Mouse (Mus musculus) heart, postnatal 0 days (tissue): ENCODE data around the gene Paxx. TPM values are rescaled to one million over a fixed set of nuclear protein-coding genes. Genes with fewer than 3 reads are reported as not detected.

ENCODE experiments used
- ATAC-seq: fragments of 200-750 bp; cut with Nextera tagmentation; 2 replicates; pipeline ENCODE4 v1.8.0; 2017; ENCODE audit warnings: low read depth, moderate number of reproducible peaks, moderate library complexity; ENCODE audit not compliant: insufficient read depth
- DNase-seq: peaks from one replicate; pipeline ENCODE4 v3.0.0-alpha.2; 2016; ENCODE audit warnings: low spot score
- H3K27ac ChIP-seq: fragments of 300-500 bp; sonication (generic); 2 replicates; pipeline ENCODE4 v1.5.1; 2014; ENCODE audit warnings: low read depth, mild to moderate bottlenecking
- H3K27me3 ChIP-seq: fragments of 300-500 bp; sonication (generic); 2 replicates; pipeline ENCODE4 v1.6.1; 2014; ENCODE audit warnings: low read length, mixed read lengths; ENCODE audit not compliant: control insufficient read depth, insufficient read depth
- H3K36me3 ChIP-seq: fragments of 300-500 bp; sonication (generic); replicated peaks from 2 replicates; pipeline ENCODE4 v1.6.1; 2014; ENCODE audit warnings: low read length, mixed read lengths; ENCODE audit not compliant: control insufficient read depth, insufficient read depth
- H3K4me1 ChIP-seq: fragments of 300-500 bp; sonication (generic); 2 replicates; pipeline ENCODE4 v1.6.1; 2014; ENCODE audit warnings: antibody characterized with exemption; ENCODE audit not compliant: control insufficient read depth, insufficient read depth
- H3K4me2 ChIP-seq: fragments of 300-500 bp; sonication (generic); 2 replicates; pipeline ENCODE4 v1.6.1; 2014; ENCODE audit warnings: low read depth, mild to moderate bottlenecking, low read length, moderate library complexity
- H3K4me3 ChIP-seq: fragments of 300-500 bp; sonication (generic); 2 replicates; pipeline ENCODE4 v1.5.1; 2014; ENCODE audit warnings: low read depth, low read length
- H3K9ac ChIP-seq: fragments of 300-500 bp; sonication (generic); replicated peaks from 2 replicates; pipeline ENCODE4 v1.6.1; 2014; ENCODE audit warnings: low read depth, low read length, mixed read lengths
- H3K9me3 ChIP-seq: fragments of 300-500 bp; sonication (generic); replicated peaks from 2 replicates; pipeline ENCODE4 v1.6.1; 2016; ENCODE audit warnings: low read length; ENCODE audit not compliant: control insufficient read depth
- CTCF ChIP-seq: IDR thresholded peaks from 2 replicates; pipeline ENCODE4 v1.5.1; 2016; ENCODE audit warnings: antibody characterized with exemption, control low read depth, low read depth
- EP300 ChIP-seq: IDR thresholded peaks from 2 replicates; pipeline ENCODE4 v1.6.1; 2016; ENCODE audit warnings: antibody characterized with exemption, low read depth
- WGBS: fragments of 180-500 bp; shearing (Covaris S2); extraction: QIAGEN DNeasy Blood & Tissue Kit; methylation state at CpG from one replicate; pipeline ENCODE4 v1.1.7; 2014; 5-methylcytosine and 5-hydroxymethylcytosine counted together
- polyA plus RNA-seq: library from polyadenylated mRNA; unstranded; fragments of >200 nt; fragmentation: Nextera tagmentation; extraction: Ambion mirVana; gene quantifications from 2 replicates; pipeline ENCODE4 v1.2.1, GENCODE M21; 2015
- total RNA-seq: library from RNA; depleted of rRNA; stranded (reverse); fragments of >200 nt; gene quantifications from 2 replicates; pipeline ENCODE4 v1.2.3, GENCODE M21; 2014; ENCODE audit warnings: low replicate concordance

The Paxx gene
- total and polyA plus RNA-seq, 2 experiments from 2014 or later, result 45.5 to 71.9 TPM

DNA sequence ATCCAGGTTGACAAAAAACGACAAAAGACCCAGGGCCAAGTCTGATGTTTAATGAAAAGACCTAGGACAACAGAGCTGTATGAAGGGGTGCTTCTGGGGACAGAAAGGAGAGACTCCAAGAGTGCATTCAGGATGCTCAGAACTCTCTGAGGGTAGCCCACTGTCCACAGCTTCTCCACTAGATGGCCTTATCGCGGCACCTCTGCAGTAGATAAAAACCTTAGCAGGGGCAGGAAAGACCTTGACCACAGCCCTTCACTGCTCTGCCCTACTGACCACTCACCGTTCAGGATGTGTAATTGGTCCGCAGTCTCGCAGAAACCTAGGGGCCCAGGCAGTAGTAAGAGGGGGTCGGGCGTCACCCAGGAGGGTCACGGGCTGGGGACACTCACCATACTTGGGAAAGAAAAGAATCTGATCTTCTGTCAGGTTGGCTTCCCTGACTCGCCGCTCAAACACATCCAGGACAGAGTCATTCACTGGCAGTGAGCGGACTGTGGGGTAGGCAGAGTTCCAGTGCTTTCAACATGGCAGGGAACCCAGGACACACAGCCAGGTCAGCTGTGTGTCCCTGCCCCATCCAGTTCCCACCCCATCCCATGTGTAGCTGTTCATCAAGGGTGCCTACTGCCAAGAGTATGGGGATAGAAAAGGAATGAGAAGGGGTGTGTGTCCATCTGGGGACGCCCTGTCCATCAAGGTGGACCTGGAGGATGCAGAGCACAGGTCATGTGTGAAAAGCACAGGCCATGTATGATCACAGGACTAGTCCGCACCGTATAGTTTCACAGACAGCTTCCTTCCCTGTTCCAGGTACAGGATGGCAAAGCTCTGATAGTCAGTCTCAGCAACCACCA lies 38.0 kb upstream of the Paxx start:
- H3K9me3 ChIP-seq, result no peaks in the 10 kb centered on the region
- peaks cover 15% of the 10 kb centered on the region; the same call in 1 of the 2 replicates for H3K36me3 ChIP-seq
- 51% methylated on average over 15 of the region's 15 CpGs for WGBS
- no peak overlapping the region for H3K27ac ChIP-seq
- H3K4me1 ChIP-seq, result peaks cover 15% of the 10 kb centered on the region
- no peak overlapping the region for H3K4me2 ChIP-seq
- H3K9ac ChIP-seq, result no peak overlapping the region
- TF ChIP-seq CTCF, result no peak
- TF ChIP-seq EP300, result no peak
- no peak overlapping the region for H3K4me3 ChIP-seq
- ATAC-seq (no peak), DNase-seq (no peak)
- 0 out of 2 replicates have a peak, but pooled peaks cover 2% of the 10 kb centered on the region for H3K27me3 ChIP-seq

DNA sequence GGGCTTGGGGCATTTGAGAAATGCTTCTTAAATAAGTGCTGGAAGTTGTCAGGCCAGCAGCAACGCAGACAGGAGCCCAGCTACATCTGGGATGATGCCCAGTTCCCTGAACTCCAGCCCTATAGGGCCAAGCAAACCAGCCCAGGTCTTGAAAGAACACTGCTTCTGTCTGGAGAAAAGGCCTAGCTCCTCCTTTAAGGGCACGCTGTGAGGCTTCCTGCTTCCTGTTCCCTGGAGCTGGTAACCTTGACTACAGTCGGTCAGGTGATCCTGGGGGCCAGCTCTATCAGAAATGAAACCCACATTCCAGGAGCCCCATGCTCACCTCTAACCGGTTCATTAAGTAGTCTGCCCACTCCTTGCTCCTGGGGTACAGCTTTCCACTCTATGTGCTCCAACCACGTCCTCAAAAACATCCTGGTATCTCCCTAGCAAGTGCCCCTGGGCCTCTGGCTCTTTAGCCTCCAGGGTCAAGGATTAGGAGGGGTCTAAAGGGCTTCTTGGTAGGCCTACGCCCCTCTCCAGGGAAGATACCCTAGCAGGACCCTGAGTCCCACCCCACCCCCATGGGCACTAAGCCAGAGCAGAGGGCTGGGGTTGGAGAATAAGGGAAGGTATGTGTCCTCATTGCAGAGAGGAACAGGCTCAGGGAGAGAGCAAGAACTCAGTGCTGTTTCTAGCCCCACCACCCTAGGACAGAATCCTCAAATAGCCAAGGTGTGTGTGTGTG lies 37.1 kb upstream of the Paxx start:
- no peak overlapping the region for H3K9ac ChIP-seq
- no peak overlapping the region for H3K4me2 ChIP-seq
- H3K4me1 ChIP-seq, result peaks cover 15% of the 10 kb centered on the region
- no peak overlapping the region for H3K27ac ChIP-seq
- H3K36me3 ChIP-seq, result peaks cover 7% of the 10 kb centered on the region; the same call in 1 of the 2 replicates
- H3K4me3 ChIP-seq, result no peak overlapping the region
- no peak for DNase-seq
- H3K27me3 ChIP-seq, result 0 out of 2 replicates have a peak, but pooled peaks cover 2% of the 10 kb centered on the region
- ATAC-seq, result no peak
- no peaks in the 10 kb centered on the region for H3K9me3 ChIP-seq
- no peak for TF ChIP-seq EP300
- TF ChIP-seq CTCF, result no peak
- WGBS, result 44% methylated on average over 6 of the region's 6 CpGs

DNA sequence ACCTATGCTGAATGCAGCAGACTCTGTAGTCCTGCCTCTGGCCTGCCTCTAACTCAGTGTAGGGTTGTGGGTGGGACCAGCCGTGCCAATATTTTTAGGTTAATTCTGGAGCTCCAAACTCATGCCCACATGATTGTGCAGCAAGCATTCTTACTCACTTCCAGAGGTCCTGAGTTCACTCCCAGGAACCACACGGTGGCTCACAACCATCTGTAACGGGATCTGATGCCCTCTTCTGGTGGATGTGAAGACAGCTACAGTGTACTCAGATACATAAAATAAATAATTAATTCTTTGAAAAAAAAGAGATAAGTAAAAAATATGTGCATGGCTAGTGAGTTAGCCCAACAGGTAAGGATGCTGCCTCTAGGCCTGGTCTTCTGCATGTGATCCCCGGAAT lies 35.6 kb upstream of the Paxx start:
- Histone ChIP-seq H3K4me1 (peaks cover 9% of the 10 kb centered on the region), H3K9me3 (no peaks in the 10 kb centered on the region), H3K27me3 (0 out of 2 replicates have a peak, but pooled peaks cover 2% of the 10 kb centered on the region), H3K4me3 (no peak overlapping the region), H3K4me2 (no peak overlapping the region), H3K36me3 (no peaks in the 10 kb centered on the region), H3K9ac (no peak overlapping the region), H3K27ac (no peak overlapping the region)
- WGBS, result 42% methylated on average over 4 of the region's 4 CpGs
- TF ChIP-seq CTCF (peak; percentile 59), EP300 (no peak)
- ATAC-seq (no peak), DNase-seq (no peak)

DNA sequence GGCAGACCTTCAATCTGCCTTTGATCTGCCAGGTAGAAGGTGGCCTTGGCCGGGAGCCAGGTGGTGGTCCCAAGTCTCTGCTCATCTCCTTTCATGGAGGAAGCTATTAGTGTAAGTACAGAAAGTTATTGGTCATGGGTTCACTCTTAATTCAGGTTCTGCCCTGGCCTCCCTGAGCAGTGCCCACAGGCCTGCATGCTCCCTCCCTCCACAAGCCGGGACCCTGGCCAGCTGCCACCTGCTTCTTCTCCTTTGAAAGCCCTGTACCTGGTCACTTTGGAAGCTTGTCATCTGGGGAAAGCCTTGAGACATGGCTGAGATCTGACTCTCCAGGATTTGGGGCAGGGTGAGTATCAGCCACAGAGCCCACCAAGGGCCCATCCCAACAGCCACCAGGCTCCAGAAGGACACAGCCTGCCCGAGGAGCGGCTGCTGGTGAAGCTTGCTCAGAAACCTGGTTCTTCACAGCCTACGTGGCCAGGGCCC lies 32.6 kb upstream of the Paxx start, which contains the start of gene Lcn12:
Gene Lcn12 (minus strand): TSS at position 436 of the 486 bp plus-strand sequence.
- no peak for DNase-seq
- H3K9ac ChIP-seq, result no peak within 1 kb of the TSS
- no peak within 1 kb of the TSS for H3K4me3 ChIP-seq
- ATAC-seq, result no peak
- H3K9me3 ChIP-seq, result no peaks in the 10 kb centered on the region
- no peaks in the 10 kb centered on the region for H3K4me1 ChIP-seq
- no peaks in the 10 kb centered on the region for H3K36me3 ChIP-seq
- H3K27me3 ChIP-seq, result 0 out of 2 replicates have a peak, but pooled peaks cover 2% of the 10 kb centered on the region
- TF ChIP-seq CTCF, result no peak
- TF ChIP-seq EP300, result no peak
- 69% methylated on average over 5 of the region's 5 CpGs for WGBS
- H3K27ac ChIP-seq, result no peak within 1 kb of the TSS
- H3K4me2 ChIP-seq, result no peak within 1 kb of the TSS

DNA sequence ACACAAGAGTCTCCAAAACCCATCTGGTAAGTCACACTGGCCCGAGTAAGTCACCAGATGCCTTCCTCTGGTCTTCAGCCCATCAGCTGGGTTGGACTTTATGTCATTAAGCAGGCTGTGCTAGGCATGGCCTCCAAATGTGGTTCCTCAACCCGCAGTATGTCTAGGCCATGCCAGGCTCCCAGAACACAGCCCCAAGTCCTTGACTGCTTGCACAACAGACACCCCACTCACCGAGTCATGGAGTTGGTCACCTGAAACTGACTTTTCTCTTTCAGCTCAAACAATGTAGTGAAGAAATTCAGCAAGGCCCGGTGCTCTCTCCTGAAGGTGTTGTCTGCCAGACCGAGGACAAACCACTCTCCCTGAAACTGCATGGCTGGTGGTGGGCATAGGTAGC lies 32.1 kb upstream of the Paxx start:
- H3K27me3 ChIP-seq, result 0 out of 2 replicates have a peak, but pooled peaks cover 2% of the 10 kb centered on the region
- TF ChIP-seq EP300 (no peak), CTCF (no peak)
- no peaks in the 10 kb centered on the region for H3K9me3 ChIP-seq
- ATAC-seq (no peak), DNase-seq (no peak)
- no peak overlapping the region for H3K27ac ChIP-seq
- H3K36me3 ChIP-seq, result no peaks in the 10 kb centered on the region
- WGBS, result 67% methylated on average over 5 of the region's 5 CpGs
- H3K4me1 ChIP-seq, result no peaks in the 10 kb centered on the region
- no peak overlapping the region for H3K4me3 ChIP-seq
- H3K9ac ChIP-seq, result no peak overlapping the region
- H3K4me2 ChIP-seq, result no peak overlapping the region
